Comparison of ENCODE assay signal across 14 mouse cellular contexts in the genomic region with DNA sequence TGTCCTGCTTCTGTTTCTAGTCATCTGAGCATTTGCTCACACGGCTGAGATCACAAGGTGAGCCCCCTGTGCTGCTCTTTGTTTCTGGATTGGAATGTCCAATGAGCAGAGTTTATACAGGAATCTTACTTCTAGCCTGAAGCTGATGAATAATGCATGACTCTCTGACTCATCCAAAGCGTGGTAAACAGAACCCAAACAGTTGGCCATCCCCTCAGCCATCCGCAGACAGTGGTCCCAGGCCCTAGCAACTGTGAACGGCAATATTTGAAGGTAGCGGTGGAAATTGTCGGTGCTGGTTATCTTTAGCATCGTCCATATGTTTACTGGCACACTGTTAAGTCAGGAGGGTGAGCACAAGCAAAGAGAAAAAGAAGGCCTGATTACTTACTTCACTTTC.
DNase-seq lines count a peak whose midpoint lies in the region.
"Had no signal": no experiment of that assay in that cellular context is flagged by ENCODE, and none has a peak within 500 bp of the region (broad histone marks: within the 10 kb centered on the region; RNA-seq: fewer than 3 reads in every experiment).

No protein-coding gene starts in this region.

- DNase-seq in left cerebral cortex, adult 18-20 months (ENCODE audit: low spot score in 2 of 2) = peak; percentile 33 to 48
- no peak for DNase-seq in left cerebral cortex, postnatal 4 days
- DNase-seq in 3T3-L1 (ENCODE audit: low read depth, low spot score) = peak; percentile 34
- peak; percentile 67 for DNase-seq in Muller cell, postnatal 12 days (ENCODE audit: inconsistent ontology term)
- DNase-seq in frontal cortex, postnatal 36 days (ENCODE audit: low spot score in 2 of 2) = peak; percentile 21 to 40
- DNase-seq in adrenal gland, adult 18-20 months (ENCODE audit: low spot score in 2 of 2) = no peak
- DNase-seq in cerebellum, postnatal 36 days = no peak
- DNase-seq: cerebellum, adult 11 months; cerebellum, postnatal 25 days; gastrocnemius, postnatal 10 days; kidney, adult 8-10 months; kidney, postnatal 4 days; lung, embryonic 14.5 days; thymus, adult 2 months had no signal

- intact Hi-C loops in left cerebral cortex, postnatal 4 days (cut with DNase I) = no loop called here

Comparison
In these comparisons a context has a peak if more than half of its experiments do, and no peak if none do; other contexts are left out.
1. DNase-seq: peak in left cerebral cortex, adult 18-20 months (2 of 2), 3T3-L1 (single experiment), Muller cell, postnatal 12 days (single experiment) and frontal cortex, postnatal 36 days (2 of 2); none in left cerebral cortex, postnatal 4 days (single experiment), adrenal gland, adult 18-20 months (0 of 2) and cerebellum, postnatal 36 days (0 of 2).